18 mouse cellular contexts compared by ENCODE assay signal in the genomic region with DNA sequence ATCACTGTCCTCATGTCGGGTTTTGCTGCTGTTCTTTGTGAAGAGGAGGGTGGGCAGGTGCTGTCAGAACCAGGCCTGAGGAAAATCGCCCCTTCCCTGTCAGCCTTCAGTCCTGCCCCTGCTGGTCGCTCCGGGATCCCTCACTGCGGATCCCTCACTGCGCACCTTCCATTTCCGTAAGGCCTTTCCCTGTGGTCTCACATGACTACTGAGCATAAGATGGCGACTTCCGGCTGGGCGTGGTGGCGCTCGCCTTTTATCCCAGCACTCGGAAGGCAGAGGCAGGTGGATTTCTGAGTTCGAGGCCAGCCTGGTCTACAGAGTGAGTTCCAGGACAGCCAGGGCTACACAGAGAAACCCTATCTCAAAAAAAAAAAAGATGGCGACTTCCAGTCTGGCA.
"Had no signal": no experiment of that assay in that cellular context is flagged by ENCODE, and none has a peak within 500 bp of the region (broad histone marks: within the 10 kb centered on the region; RNA-seq: fewer than 3 reads in every experiment).

No protein-coding gene starts in this region.

- H3K27me3 ChIP-seq: neural tube, embryonic 13.5 days; neural tube, embryonic 15.5 days had no signal

- ATAC-seq: midbrain, embryonic 16.5 days had no signal

- H3K36me3 ChIP-seq: midbrain, embryonic 12.5 days; neural tube, embryonic 13.5 days; neural tube, embryonic 15.5 days had no signal

- H3K4me3 ChIP-seq: midbrain, embryonic 12.5 days; myocyte; neural tube, embryonic 13.5 days; neural tube, embryonic 15.5 days had no signal

- DNase-seq: lung, adult 18-20 months; lung, embryonic 14.5 days; lung, postnatal 10 days; lung, postnatal 4 days; midbrain, embryonic 14.5 days; retina, postnatal 1 day; right cerebral cortex, adult 18-20 months; right cerebral cortex, postnatal 25 days; right cerebral cortex, postnatal 4 days; spleen, adult 18-20 months; thymus, adult 18-20 months; thymus, postnatal 14 days; thymus, postnatal 36 days had no signal

- H3K9ac ChIP-seq: lung, embryonic 14.5 days; midbrain, embryonic 12.5 days; neural tube, embryonic 13.5 days; neural tube, embryonic 15.5 days had no signal

- H3K9me3 ChIP-seq: midbrain, embryonic 12.5 days; neural tube, embryonic 13.5 days; neural tube, embryonic 15.5 days had no signal

- H3K4me2 ChIP-seq: lung, embryonic 14.5 days; midbrain, embryonic 12.5 days; neural tube, embryonic 13.5 days; neural tube, embryonic 15.5 days had no signal

- H3K27ac ChIP-seq: midbrain, embryonic 12.5 days; neural tube, embryonic 13.5 days; neural tube, embryonic 15.5 days had no signal

- H3K4me1 ChIP-seq: midbrain, embryonic 12.5 days; neural tube, embryonic 15.5 days had no signal
